In the genomic region with DNA sequence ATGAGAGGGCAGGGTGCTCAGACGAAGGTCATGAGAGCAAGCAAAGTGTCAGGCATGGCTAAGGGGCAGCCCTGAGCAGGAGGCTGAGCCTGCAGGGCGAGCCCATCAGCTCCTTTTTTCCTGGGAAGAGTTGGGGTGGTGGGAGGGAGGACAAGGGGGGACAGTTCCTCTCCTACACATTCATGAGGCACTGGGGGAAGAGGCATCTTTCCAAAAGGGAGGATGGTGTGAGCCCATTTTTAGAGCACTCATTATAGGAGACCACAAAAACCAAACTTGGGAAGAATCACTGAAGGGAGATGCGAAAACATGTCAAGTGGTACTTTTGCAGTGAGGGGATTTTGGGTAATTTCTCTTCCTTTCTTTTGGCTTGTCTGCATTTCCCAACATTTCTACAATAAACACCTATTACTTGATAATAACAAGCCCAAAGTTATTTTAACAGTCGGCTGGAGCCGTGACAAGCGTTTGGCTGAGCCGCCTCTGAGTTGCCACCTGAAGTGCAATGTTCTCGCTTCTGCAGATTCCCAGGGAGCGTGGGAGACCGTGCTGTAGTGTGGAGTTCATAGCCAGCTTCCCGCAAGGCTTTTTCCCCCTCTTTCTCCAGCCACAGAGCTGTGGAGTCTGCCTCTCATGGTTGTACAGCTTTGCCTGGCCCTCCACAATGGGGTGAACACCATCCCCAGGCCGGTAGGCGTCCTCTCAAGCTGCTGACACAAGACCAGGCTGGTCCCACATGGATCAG, we compare ENCODE assay signal across 23 mouse cellular contexts.
DNase-seq lines count a peak whose midpoint lies in the region; TF ChIP-seq lines count a peak whose summit lies in the region.
"Had no signal": no experiment of that assay in that cellular context is flagged by ENCODE, and none has a peak within 500 bp of the region (broad histone marks: within the 10 kb centered on the region; RNA-seq: fewer than 3 reads in every experiment).

No protein-coding gene starts in this region.

- intact Hi-C loops in left cerebral cortex, postnatal 4 days (cut with DNase I): no loop called here

- H3K4me1 ChIP-seq in olfactory bulb, adult 2 months (ENCODE audit: control insufficient read depth, insufficient read depth, low read length): peaks cover 24% of the 10 kb centered on the region
- H3K4me1 ChIP-seq: embryonic facial prominence, embryonic 12.5 days; heart, embryonic 12.5 days; lung, embryonic 15.5 days had no signal

- DNase-seq in left cerebral cortex, adult 11 months (ENCODE audit: low spot score): peak; percentile 70
- no peak for DNase-seq in left cerebral cortex, postnatal 4 days
- peak; percentile 66 to 81 for DNase-seq in left cerebral cortex, adult 18-20 months (ENCODE audit: low spot score in 2 of 2)
- no peak for DNase-seq in cerebellum, postnatal 10 days
- no peak for DNase-seq in gastrocnemius, postnatal 10 days
- DNase-seq in natural killer cell, adult 2 months (ENCODE audit: low spot score in 2 of 2): no peak
- DNase-seq: adrenal gland, postnatal 36 days; cerebellum, adult 2 months; gastrocnemius, adult 2 months; heart, adult 11 months; heart, postnatal 14 days; kidney, adult 8-10 months; kidney, postnatal 14 days; thymus, adult 18-20 months had no signal

- H3K27ac ChIP-seq in olfactory bulb, adult 2 months (ENCODE audit: insufficient read depth, low read depth, low read length): peak overlapping the region; percentile 85
- H3K27ac ChIP-seq: embryonic facial prominence, embryonic 12.5 days; gastrocnemius, adult 2 months; hindbrain, embryonic 12.5 days; liver, embryonic 14.5 days; lung, embryonic 15.5 days; macrophage; midbrain, embryonic 10.5 days had no signal

- no peak for TF ChIP-seq CTCF in olfactory bulb, adult 2 months (IDR thresholded peaks at IDR 0.05; ENCODE audit: insufficient read depth, low read depth, low read length)

- no peak overlapping the region for H3K4me3 ChIP-seq in olfactory bulb, adult 2 months (ENCODE audit: insufficient read depth, low read depth, low read length)
- H3K4me3 ChIP-seq: embryonic facial prominence, embryonic 12.5 days; erythroblast, embryonic 14.5 days; gastrocnemius, adult 2 months; heart, embryonic 12.5 days; hindbrain, embryonic 12.5 days; lung, embryonic 15.5 days; midbrain, embryonic 10.5 days had no signal

- no peak for TF ChIP-seq POLR2A in olfactory bulb, adult 2 months (IDR thresholded peaks at IDR 0.05; ENCODE audit: insufficient read depth, low read depth, low read length)

- 53% methylated on average over 13 of the region's 13 CpGs for WGBS in olfactory bulb, adult 2 months

Comparison
In these comparisons a context has a peak if more than half of its experiments do, and no peak if none do; other contexts are left out.
1. DNase-seq: peak in left cerebral cortex, adult 11 months (single experiment) and left cerebral cortex, adult 18-20 months (2 of 2); none in left cerebral cortex, postnatal 4 days (single experiment), cerebellum, postnatal 10 days (0 of 2), gastrocnemius, postnatal 10 days (single experiment) and natural killer cell, adult 2 months (0 of 2).